Mouse (Mus musculus): ENCODE data around the gene Cnbd2. TPM values are rescaled to one million over a fixed set of nuclear protein-coding genes. Genes with fewer than 3 reads are reported as not detected.

Cnbd2 gene
- polyA plus RNA-seq, 1 experiment, result 6.5 TPM

GRCm38 (mm10) chr2:156394282-156394681, 82.2 kb downstream of the Cnbd2 start:
- Histone ChIP-seq H3K36me3 (ENCODE audit: control insufficient read depth, insufficient read depth, low read length, poor library complexity, severe bottlenecking) (no peaks in the 10 kb centered on the region), H3K27me3 (ENCODE audit: control insufficient read depth, insufficient read depth, low read length, poor library complexity, severe bottlenecking) (no peaks in the 10 kb centered on the region), H3K27ac (ENCODE audit: insufficient read depth, low read length) (no peak overlapping the region), H3K9ac (ENCODE audit: low read depth, poor library complexity, severe bottlenecking) (no peak overlapping the region), H3K4me3 (ENCODE audit: low read depth, low read length) (no peak overlapping the region), H3K4me1 (ENCODE audit: control insufficient read depth, insufficient read depth, low read length) (no peaks in the 10 kb centered on the region), H3K9me3 (replicated peaks; ENCODE audit: control insufficient read depth, insufficient read depth, low read length, poor library complexity, severe bottlenecking) (no peaks in the 10 kb centered on the region)
- TF ChIP-seq POLR2A (IDR thresholded peaks at IDR 0.05; ENCODE audit: insufficient read depth, low read length) (no peak), CTCF (IDR thresholded peaks at IDR 0.05; ENCODE audit: low read depth, low read length) (peak; percentile 6), EP300 (IDR thresholded peaks at IDR 0.05; ENCODE audit: insufficient read depth, low read depth, low read length) (no peak)

GRCm38 (mm10) chr2:156396096-156396495, 84.0 kb downstream of the Cnbd2 start:
- TF ChIP-seq CTCF (IDR thresholded peaks at IDR 0.05; ENCODE audit: low read depth, low read length), result no peak
- TF ChIP-seq EP300 (IDR thresholded peaks at IDR 0.05; ENCODE audit: insufficient read depth, low read depth, low read length), result no peak
- TF ChIP-seq POLR2A (IDR thresholded peaks at IDR 0.05; ENCODE audit: insufficient read depth, low read length), result no peak
- Histone ChIP-seq H3K9ac (ENCODE audit: low read depth, poor library complexity, severe bottlenecking) (no peak overlapping the region), H3K4me3 (ENCODE audit: low read depth, low read length) (no peak overlapping the region), H3K4me1 (ENCODE audit: control insufficient read depth, insufficient read depth, low read length) (no peaks in the 10 kb centered on the region), H3K36me3 (ENCODE audit: control insufficient read depth, insufficient read depth, low read length, poor library complexity, severe bottlenecking) (no peaks in the 10 kb centered on the region), H3K27me3 (ENCODE audit: control insufficient read depth, insufficient read depth, low read length, poor library complexity, severe bottlenecking) (no peaks in the 10 kb centered on the region), H3K9me3 (replicated peaks; ENCODE audit: control insufficient read depth, insufficient read depth, low read length, poor library complexity, severe bottlenecking) (no peaks in the 10 kb centered on the region), H3K27ac (ENCODE audit: insufficient read depth, low read length) (no peak overlapping the region)

- TF ChIP-seq EP300 (IDR thresholded peaks at IDR 0.05; ENCODE audit: insufficient read depth, low read depth, low read length) (no peak), CTCF (IDR thresholded peaks at IDR 0.05; ENCODE audit: low read depth, low read length) (no peak), POLR2A (IDR thresholded peaks at IDR 0.05; ENCODE audit: insufficient read depth, low read length) (no peak)
- Histone ChIP-seq H3K27ac (ENCODE audit: insufficient read depth, low read length) (no peak overlapping the region), H3K4me3 (ENCODE audit: low read depth, low read length) (no peak overlapping the region), H3K9me3 (replicated peaks; ENCODE audit: control insufficient read depth, insufficient read depth, low read length, poor library complexity, severe bottlenecking) (no peaks in the 10 kb centered on the region), H3K9ac (ENCODE audit: low read depth, poor library complexity, severe bottlenecking) (no peak overlapping the region), H3K27me3 (ENCODE audit: control insufficient read depth, insufficient read depth, low read length, poor library complexity, severe bottlenecking) (no peaks in the 10 kb centered on the region), H3K36me3 (ENCODE audit: control insufficient read depth, insufficient read depth, low read length, poor library complexity, severe bottlenecking) (no peaks in the 10 kb centered on the region), H3K4me1 (ENCODE audit: control insufficient read depth, insufficient read depth, low read length) (peaks cover 2% of the 10 kb centered on the region)
Observed at GRCm38 (mm10) chr2:156397988-156398387, 85.9 kb downstream of the Cnbd2 start.

- H3K36me3 ChIP-seq (ENCODE audit: control insufficient read depth, insufficient read depth, low read length, poor library complexity, severe bottlenecking), result no peaks in the 10 kb centered on the region
- no peak overlapping the region for H3K4me3 ChIP-seq (ENCODE audit: low read depth, low read length)
- no peak overlapping the region for H3K9ac ChIP-seq (ENCODE audit: low read depth, poor library complexity, severe bottlenecking)
- no peaks in the 10 kb centered on the region for H3K9me3 ChIP-seq (replicated peaks; ENCODE audit: control insufficient read depth, insufficient read depth, low read length, poor library complexity, severe bottlenecking)
- H3K27ac ChIP-seq (ENCODE audit: insufficient read depth, low read length), result no peak overlapping the region
- no peaks in the 10 kb centered on the region for H3K27me3 ChIP-seq (ENCODE audit: control insufficient read depth, insufficient read depth, low read length, poor library complexity, severe bottlenecking)
- TF ChIP-seq EP300 (IDR thresholded peaks at IDR 0.05; ENCODE audit: insufficient read depth, low read depth, low read length) (no peak), CTCF (IDR thresholded peaks at IDR 0.05; ENCODE audit: low read depth, low read length) (no peak), POLR2A (IDR thresholded peaks at IDR 0.05; ENCODE audit: insufficient read depth, low read length) (no peak)
- H3K4me1 ChIP-seq (ENCODE audit: control insufficient read depth, insufficient read depth, low read length), result peaks cover 2% of the 10 kb centered on the region
Observed at GRCm38 (mm10) chr2:156399485-156399884, 87.4 kb downstream of the Cnbd2 start.

- Histone ChIP-seq H3K27me3 (ENCODE audit: control insufficient read depth, insufficient read depth, low read length, poor library complexity, severe bottlenecking) (no peaks in the 10 kb centered on the region), H3K27ac (ENCODE audit: insufficient read depth, low read length) (no peak overlapping the region), H3K9ac (ENCODE audit: low read depth, poor library complexity, severe bottlenecking) (no peak overlapping the region), H3K9me3 (replicated peaks; ENCODE audit: control insufficient read depth, insufficient read depth, low read length, poor library complexity, severe bottlenecking) (no peaks in the 10 kb centered on the region), H3K36me3 (ENCODE audit: control insufficient read depth, insufficient read depth, low read length, poor library complexity, severe bottlenecking) (no peaks in the 10 kb centered on the region), H3K4me3 (ENCODE audit: low read depth, low read length) (no peak overlapping the region), H3K4me1 (ENCODE audit: control insufficient read depth, insufficient read depth, low read length) (peaks cover 4% of the 10 kb centered on the region)
- TF ChIP-seq POLR2A (IDR thresholded peaks at IDR 0.05; ENCODE audit: insufficient read depth, low read length) (no peak), CTCF (IDR thresholded peaks at IDR 0.05; ENCODE audit: low read depth, low read length) (no peak), EP300 (IDR thresholded peaks at IDR 0.05; ENCODE audit: insufficient read depth, low read depth, low read length) (no peak)
Observed at GRCm38 (mm10) chr2:156401331-156401730, 89.2 kb downstream of the Cnbd2 start.

GRCm38 (mm10) chr2:156402036-156402435, 89.9 kb downstream of the Cnbd2 start:
- Histone ChIP-seq H3K9ac (ENCODE audit: low read depth, poor library complexity, severe bottlenecking) (no peak overlapping the region), H3K36me3 (ENCODE audit: control insufficient read depth, insufficient read depth, low read length, poor library complexity, severe bottlenecking) (no peaks in the 10 kb centered on the region), H3K9me3 (replicated peaks; ENCODE audit: control insufficient read depth, insufficient read depth, low read length, poor library complexity, severe bottlenecking) (no peaks in the 10 kb centered on the region), H3K4me1 (ENCODE audit: control insufficient read depth, insufficient read depth, low read length) (peaks cover 8% of the 10 kb centered on the region), H3K27me3 (ENCODE audit: control insufficient read depth, insufficient read depth, low read length, poor library complexity, severe bottlenecking) (no peaks in the 10 kb centered on the region), H3K27ac (ENCODE audit: insufficient read depth, low read length) (no peak overlapping the region), H3K4me3 (ENCODE audit: low read depth, low read length) (no peak overlapping the region)
- no peak for TF ChIP-seq POLR2A (IDR thresholded peaks at IDR 0.05; ENCODE audit: insufficient read depth, low read length)
- TF ChIP-seq EP300 (IDR thresholded peaks at IDR 0.05; ENCODE audit: insufficient read depth, low read depth, low read length), result no peak
- no peak for TF ChIP-seq CTCF (IDR thresholded peaks at IDR 0.05; ENCODE audit: low read depth, low read length)

Data from ES-Bruce4 (cell line).